Mouse (Mus musculus) inflammation-experienced regulatory T-cells (primary cell): ENCODE data around the gene Wdr4. TPM values are rescaled to one million over a fixed set of nuclear protein-coding genes. Genes with fewer than 3 reads are reported as not detected.

Experiments
- polyA plus RNA-seq, 2 experiments: library from polyadenylated mRNA; unstranded; fragments of 100-300 nt; shearing (Covaris generic); gene quantifications; one replicate each; pipeline ENCODE4 v1.2.1; 2017

The Wdr4 gene
- polyA plus RNA-seq, result 10 to 100 TPM; 23.3 to 39.9 TPM

GRCm38 (mm10) chr17:31519946-31520838 is at the start of gene Wdr4, which contains the start of gene Ndufv3:
TSS of gene Wdr4 (minus strand) at chr17:31519980.
TSS of gene Ndufv3 (plus strand) at chr17:31520115.

GRCm38 (mm10) chr17:31564015-31564857 is 44.5 kb upstream of the Wdr4 start, which contains the start of gene Pknox1:
TSS of gene Pknox1 (plus strand) at chr17:31564734.

Other genes with a start within 250 kb of the Wdr4 start
- 1 to 10 TPM; 1.5 to 1.6 TPM for gene Rsph1, start 242.6 kb downstream of the Wdr4 start, polyA plus RNA-seq
- 10 to 100 TPM; 42.3 to 67.1 TPM for gene Slc37a1, start 233.2 kb downstream of the Wdr4 start, polyA plus RNA-seq
- under 1 TPM in 1 of 2 experiments, not detected in 1; 0.47 TPM for gene Pde9a, start 133.8 kb downstream of the Wdr4 start, polyA plus RNA-seq
- 100 to 1,000 TPM; 185 to 189 TPM for gene Ndufv3, start 135 bp upstream of the Wdr4 start, polyA plus RNA-seq
- gene Pknox1, start 44.8 kb upstream of the Wdr4 start, polyA plus RNA-seq, result 10 to 100 TPM; 49.1 to 71.5 TPM
- under 1 TPM; 0.28 to 0.50 TPM for gene Cbs, start 117.3 kb upstream of the Wdr4 start, polyA plus RNA-seq
- 100 to 1,000 TPM; 194 to 226 TPM for gene U2af1, start 138.9 kb upstream of the Wdr4 start, polyA plus RNA-seq
- gene Cryaa, start 157.8 kb upstream of the Wdr4 start, polyA plus RNA-seq, result not detected